Mouse (Mus musculus) erythroid progenitor cell, adult 5-6 weeks (primary cell): ENCODE data around the gene Grip1. TPM values are rescaled to one million over a fixed set of nuclear protein-coding genes. Genes with fewer than 3 reads are reported as not detected.

Experiments
- ATAC-seq: replicated peaks from 2 replicates; pipeline ENCODE4 v1.8.0; 2016; ENCODE audit warnings: moderate number of reproducible peaks, mild to moderate bottlenecking, moderate TSS enrichment, inconsistent platforms; ENCODE audit not compliant: poor library complexity, low FRiP score, severe bottlenecking
- total RNA-seq, 2 experiments: library from RNA; stranded (forward) in 1 of 2; stranded (reverse) in 1 of 2; fragments of 150-400 nt in 1 of 2; fragments of 186-747, 209-891 nt in 1 of 2; gene quantifications; 2 replicates each; pipeline versions ENCODE4 v1.2.3 to v1.2.4; 2015 to 2017; ENCODE audit warnings: low replicate concordance in 2 of 2

The Grip1 gene
- total RNA-seq, 2 experiments from 2014 or later, result not detected

GRCm38 (mm10) chr10:119816001-119816400 is 362.4 kb downstream of the Grip1 start:
- no peak for ATAC-seq

GRCm38 (mm10) chr10:119818381-119818780 is 364.8 kb downstream of the Grip1 start:
- ATAC-seq, result no peak

GRCm38 (mm10) chr10:119819102-119819681 is 365.6 kb downstream of the Grip1 start:
- ATAC-seq, result no peak

- no peak for ATAC-seq
Observed at GRCm38 (mm10) chr10:119819740-119820139, 366.1 kb downstream of the Grip1 start.

- no peak for ATAC-seq
Observed at GRCm38 (mm10) chr10:119820428-119820827, 366.8 kb downstream of the Grip1 start.

- no peak for ATAC-seq
Observed at GRCm38 (mm10) chr10:119823691-119824090, 370.1 kb downstream of the Grip1 start.

GRCm38 (mm10) chr10:119824521-119824920 is 370.9 kb downstream of the Grip1 start:
- no peak for ATAC-seq

GRCm38 (mm10) chr10:119830388-119830956 is 376.8 kb downstream of the Grip1 start:
- ATAC-seq, result no peak

- ATAC-seq, result no peak
Observed at GRCm38 (mm10) chr10:119831086-119831485, 377.5 kb downstream of the Grip1 start.

- ATAC-seq, result no peak
Observed at GRCm38 (mm10) chr10:119833334-119833733, 379.7 kb downstream of the Grip1 start.

- no peak for ATAC-seq
Observed at GRCm38 (mm10) chr10:119834122-119834521, 380.5 kb downstream of the Grip1 start.

- no peak for ATAC-seq
Observed at GRCm38 (mm10) chr10:119839645-119840044, 386.0 kb downstream of the Grip1 start.

- no peak for ATAC-seq
Observed at GRCm38 (mm10) chr10:119842004-119842403, 388.4 kb downstream of the Grip1 start.

GRCm38 (mm10) chr10:119845705-119846410 is 392.2 kb downstream of the Grip1 start:
- ATAC-seq, result no peak

GRCm38 (mm10) chr10:119851594-119851993 is 398.0 kb downstream of the Grip1 start:
- ATAC-seq, result no peak

- ATAC-seq, result no peak
Observed at GRCm38 (mm10) chr10:119852582-119853135, 399.0 kb downstream of the Grip1 start.

GRCm38 (mm10) chr10:119867726-119868125 is 414.1 kb downstream of the Grip1 start:
- ATAC-seq, result no peak

- no peak for ATAC-seq
Observed at GRCm38 (mm10) chr10:119868995-119869579, 415.5 kb downstream of the Grip1 start.

- ATAC-seq, result no peak
Observed at GRCm38 (mm10) chr10:119876721-119877120, 423.1 kb downstream of the Grip1 start.

- ATAC-seq, result no peak
Observed at GRCm38 (mm10) chr10:119878331-119878730, 424.7 kb downstream of the Grip1 start.

- ATAC-seq, result no peak
Observed at GRCm38 (mm10) chr10:119884591-119884990, 431.0 kb downstream of the Grip1 start.
